Mouse (Mus musculus) liver, adult 2 months (tissue): ENCODE measurements around the gene Eif4e3.

ENCODE experiments used
- CTCF ChIP-seq: fragments of 200-500 bp; IDR thresholded peaks from 2 replicates; pipeline ENCODE4 v1.5.1; 2011; ENCODE audit warnings: low read depth, low read length, control low read depth
- POLR2A ChIP-seq: fragments of 200-500 bp; IDR thresholded peaks from 2 replicates; pipeline ENCODE4 v1.6.1; 2011; ENCODE audit warnings: low read length, control low read depth; ENCODE audit not compliant: insufficient read depth; ENCODE audit errors: extremely low read depth

GRCm38 (mm10) chr6:99600886-99601285 lies 65.7 kb downstream of the Eif4e3 start:
- TF ChIP-seq CTCF (no peak), POLR2A (no peak)
